Mouse (Mus musculus): ENCODE results near the gene Fkbp2.

DNA sequence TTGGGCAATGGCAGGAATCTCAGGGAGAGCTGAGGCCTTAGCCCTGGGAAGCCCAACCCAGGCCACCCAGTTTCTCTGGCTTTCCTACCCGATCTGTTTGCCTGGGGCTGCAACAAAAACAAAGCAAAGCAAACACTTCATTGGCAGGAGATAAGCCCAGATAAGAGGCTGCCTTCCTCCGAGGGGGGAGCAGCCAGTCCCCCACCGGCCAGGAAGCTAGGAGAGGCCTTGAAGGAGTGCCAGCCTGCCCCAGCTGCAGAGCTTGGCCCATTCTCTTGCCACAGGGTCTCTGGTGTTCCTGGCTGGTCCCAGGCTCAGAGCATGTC is 27.6 kb downstream of the Fkbp2 start:
- TF ChIP-seq CTCF (IDR thresholded peaks at IDR 0.05; ENCODE audit: low read depth) (peak; percentile 2; the same call in 1 of the 2 replicates), EP300 (optimal IDR thresholded peaks at IDR 0.05) (peak; percentile 81)
